Mouse (Mus musculus): ENCODE results near the gene Mpped2. TPM values are rescaled to one million over a fixed set of nuclear protein-coding genes. Genes with fewer than 3 reads are reported as not detected.

The Mpped2 gene
- total and polyA plus RNA-seq, 3 experiments = not detected

GRCm38 (mm10) chr2:106821883-106822282 is 128.8 kb downstream of the Mpped2 start:
- Histone ChIP-seq H3K27ac (ENCODE audit: insufficient read depth, low read depth) (no peak overlapping the region), H3K36me3 (replicated peaks in 1 of 2; ENCODE audit: control insufficient read depth in 1 of 2, insufficient read depth in 1 of 2, low read length in 1 of 2) (no peaks in the 10 kb centered on the region), H3K4me2 (ENCODE audit: insufficient read depth, low read depth, poor library complexity, severe bottlenecking) (no peak overlapping the region), H3K4me3 (replicated peaks in 1 of 3; ENCODE audit: low read depth in 2 of 3, low read length in 2 of 3, poor library complexity in 1 of 3) (no peak overlapping the region), H3K27me3 (replicated peaks) (no peaks in the 10 kb centered on the region), H3K79me2 (replicated peaks; ENCODE audit: control insufficient read depth, extremely low read depth, insufficient read depth, poor library complexity, severe bottlenecking) (no peaks in the 10 kb centered on the region), H3K9me3 (replicated peaks; ENCODE audit: low read length) (peaks cover 78% of the 10 kb centered on the region), H3K4me1 (ENCODE audit: control insufficient read depth in 1 of 2, insufficient read depth in 2 of 2) (no peaks in the 10 kb centered on the region), H3K9ac (ENCODE audit: insufficient read depth, low read depth) (no peak overlapping the region)
- no peak for TF ChIP-seq UBTF (IDR thresholded peaks at IDR 0.05; ENCODE audit: low read depth, low read length)
- dilution Hi-C loops (cut with MboI; ENCODE audit: extremely low pct_ligation_motif_present, extremely low pct_unique_long_range_greater_than_20kb, low sequenced_read_pairs) (no loop called here), in situ Hi-C loops (cut with MboI; ENCODE audit: low pct_ligation_motif_present, low pct_unique_long_range_greater_than_20kb, low sequenced_read_pairs) (no loop called here)
- DNase-seq (ENCODE audit: extremely low read depth) = no peak

- Histone ChIP-seq H3K4me2 (ENCODE audit: insufficient read depth, low read depth, poor library complexity, severe bottlenecking) (no peak overlapping the region), H3K79me2 (replicated peaks; ENCODE audit: control insufficient read depth, extremely low read depth, insufficient read depth, poor library complexity, severe bottlenecking) (no peaks in the 10 kb centered on the region), H3K27me3 (replicated peaks) (no peaks in the 10 kb centered on the region), H3K4me3 (replicated peaks in 1 of 3; ENCODE audit: low read depth in 2 of 3, low read length in 2 of 3, poor library complexity in 1 of 3) (no peak overlapping the region), H3K9ac (ENCODE audit: insufficient read depth, low read depth) (no peak overlapping the region), H3K36me3 (replicated peaks in 1 of 2; ENCODE audit: control insufficient read depth in 1 of 2, insufficient read depth in 1 of 2, low read length in 1 of 2) (no peaks in the 10 kb centered on the region), H3K9me3 (replicated peaks; ENCODE audit: low read length) (peaks cover 74% of the 10 kb centered on the region), H3K4me1 (ENCODE audit: control insufficient read depth in 1 of 2, insufficient read depth in 2 of 2) (no peaks in the 10 kb centered on the region), H3K27ac (ENCODE audit: insufficient read depth, low read depth) (no peak overlapping the region)
- dilution Hi-C loops (cut with MboI; ENCODE audit: extremely low pct_ligation_motif_present, extremely low pct_unique_long_range_greater_than_20kb, low sequenced_read_pairs) = no loop called here
- in situ Hi-C loops (cut with MboI; ENCODE audit: low pct_ligation_motif_present, low pct_unique_long_range_greater_than_20kb, low sequenced_read_pairs) = no loop called here
- no peak for DNase-seq (ENCODE audit: extremely low read depth)
- TF ChIP-seq BHLHE40 (IDR thresholded peaks at IDR 0.05; ENCODE audit: low read depth, low read length) (no peak), ZC3H11A (IDR thresholded peaks at IDR 0.05; ENCODE audit: low read depth, low read length) (no peak), CHD1 (IDR thresholded peaks at IDR 0.05; ENCODE audit: low read depth, low read length) (no peak), SMC3 (IDR thresholded peaks at IDR 0.05; ENCODE audit: low read depth, low read length) (no peak), SIN3A (IDR thresholded peaks at IDR 0.05; ENCODE audit: low read length) (no peak), USF2 (conservative IDR thresholded peaks at IDR 0.05; ENCODE audit: low read depth, low read length) (no peak), CTCF (conservative IDR thresholded peaks at IDR 0.05 in 1 of 2, IDR thresholded peaks at IDR 0.05 in 1 of 2; ENCODE audit: low read depth in 2 of 2, low read length in 2 of 2) (no peak), TBP (conservative IDR thresholded peaks at IDR 0.05; ENCODE audit: low read depth, low read length) (no peak), RCOR1 (conservative IDR thresholded peaks at IDR 0.05; ENCODE audit: low read depth, low read length) (no peak), POLR2AphosphoS2 (IDR thresholded peaks at IDR 0.05; ENCODE audit: low read depth, low read length) (no peak), MYC (IDR thresholded peaks at IDR 0.05; ENCODE audit: low read depth, low read length) (no peak), USF1 (IDR thresholded peaks at IDR 0.05; ENCODE audit: low read depth, low read length) (no peak), RAD21 (IDR thresholded peaks at IDR 0.05; ENCODE audit: low read depth, low read length) (no peak), IRF4 (IDR thresholded peaks at IDR 0.05; ENCODE audit: low read depth, low read length) (no peak), TCF12 (IDR thresholded peaks at IDR 0.05; ENCODE audit: low read depth, low read length) (no peak)
Measured at GRCm38 (mm10) chr2:106822540-106822939, 129.5 kb downstream of the Mpped2 start.

Data from CH12.LX (cell line).